Mouse (Mus musculus): ENCODE results near the gene Ap5z1.

Ap5z1 gene

DNA sequence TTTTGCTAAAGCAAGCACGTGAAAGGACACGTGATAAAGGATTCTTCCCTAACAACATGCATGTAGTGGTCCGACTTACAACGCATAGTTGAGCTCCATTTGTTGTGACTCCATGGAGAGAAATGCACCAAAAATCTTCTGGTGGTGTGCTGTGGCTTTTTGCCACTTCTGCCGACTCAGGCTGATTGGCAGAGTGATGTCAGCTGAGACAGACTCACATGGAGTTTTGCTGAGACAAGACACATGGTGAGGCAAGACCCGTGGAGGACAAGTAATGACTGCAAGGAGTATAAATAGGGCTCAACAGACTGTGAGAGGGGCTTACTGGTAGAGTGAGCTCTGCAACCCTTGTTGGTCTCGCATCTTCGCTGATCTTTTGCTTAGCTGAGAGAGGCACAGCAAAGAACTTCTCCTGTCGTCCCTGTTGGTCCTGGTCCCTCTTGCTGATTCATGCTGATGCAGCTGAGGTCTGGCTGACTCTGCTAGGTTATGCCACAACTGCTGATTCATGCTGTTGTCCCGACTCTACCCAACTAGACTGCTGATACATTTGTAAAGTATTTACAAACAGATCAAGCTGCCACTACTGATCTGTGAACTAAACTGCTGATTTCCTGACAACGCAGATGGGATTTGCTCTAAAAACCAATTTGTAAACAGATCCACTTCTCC is 57.6 kb downstream of the Ap5z1 start:
- DNase-seq (ENCODE audit: low spot score), result no peak

DNA sequence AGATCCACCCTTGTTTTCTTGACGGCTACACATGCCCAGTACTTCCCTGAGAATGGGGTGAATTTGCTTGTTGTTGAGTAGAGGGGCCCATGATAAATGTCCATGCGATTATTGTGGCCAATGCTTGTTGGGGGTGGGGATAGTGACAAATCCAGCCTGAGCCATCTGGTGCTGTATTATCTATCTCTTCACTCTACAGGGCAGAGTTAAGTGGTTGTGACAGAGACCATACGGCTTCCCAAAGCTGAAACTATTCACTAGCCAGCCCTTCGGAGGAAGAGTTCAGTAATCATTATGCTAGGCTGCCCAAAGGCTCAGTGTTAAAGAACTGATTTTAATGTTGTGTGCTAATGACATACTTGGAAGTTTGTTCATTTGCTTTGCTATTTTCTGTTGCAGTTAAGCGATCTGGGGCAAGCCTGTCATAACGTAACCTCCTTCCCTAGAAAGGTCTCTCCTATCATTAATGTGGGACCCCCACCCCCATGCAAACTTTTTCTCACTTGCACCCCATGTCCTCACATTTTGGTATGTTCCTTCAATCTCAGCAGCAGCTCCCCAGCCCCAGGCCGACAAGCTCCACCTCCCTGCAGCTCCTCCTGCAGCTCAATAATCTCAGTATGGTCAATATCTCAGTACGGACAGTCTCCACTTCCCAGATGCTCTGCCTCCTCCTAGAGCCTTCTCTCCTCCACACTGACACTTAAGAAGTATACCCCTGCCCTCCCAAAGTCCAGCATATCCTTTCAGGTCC is 61.1 kb downstream of the Ap5z1 start:
- DNase-seq (ENCODE audit: low spot score), result no peak
